30 mouse cellular contexts compared by ENCODE assay signal in genomic region chr1:51344160-51344559, GRCm38 (mm10). TPM values are rescaled to one million over a fixed set of nuclear protein-coding genes. Genes with fewer than 3 reads are reported as not detected.
A peak's percentile ranks its signal among the peaks of the same experiment; 100 is the strongest.
DNase-seq lines count a peak whose midpoint lies in the region; ATAC-seq and TF ChIP-seq lines count a peak whose summit lies in the region.
"Had no signal": no experiment of that assay in that cellular context is flagged by ENCODE, and none has a peak within 500 bp of the region (broad histone marks: within the 10 kb centered on the region; RNA-seq: fewer than 3 reads in every experiment).

No protein-coding gene starts in this region.

- WGBS in forebrain, embryonic 14.5 days, result 18% methylated on average over 3 of the region's 3 CpGs
- 20% methylated on average over 3 of the region's 3 CpGs for WGBS in forebrain, postnatal 0 days
- WGBS in midbrain, embryonic 12.5 days, result 63% methylated on average over 3 of the region's 3 CpGs
- 54% methylated on average over 3 of the region's 3 CpGs for WGBS in midbrain, embryonic 14.5 days

- H3K27me3 ChIP-seq in forebrain, embryonic 14.5 days (replicated peaks; ENCODE audit: control insufficient read depth, insufficient read depth, low read length), result no peaks in the 10 kb centered on the region
- no peaks in the 10 kb centered on the region for H3K27me3 ChIP-seq in forebrain, postnatal 0 days (ENCODE audit: insufficient read depth, low read length)
- no peaks in the 10 kb centered on the region for H3K27me3 ChIP-seq in midbrain, embryonic 12.5 days
- no peaks in the 10 kb centered on the region for H3K27me3 ChIP-seq in midbrain, embryonic 14.5 days (ENCODE audit: control insufficient read depth, insufficient read depth, low read length)
- H3K27me3 ChIP-seq: embryonic facial prominence, embryonic 15.5 days; kidney, embryonic 15.5 days; limb, embryonic 15.5 days; liver, embryonic 13.5 days; megakaryocyte, embryonic 14.5 days; neural tube, embryonic 12.5 days had no signal

- H3K4me3 ChIP-seq in forebrain, embryonic 14.5 days (ENCODE audit: low read depth, low read length), result no peak overlapping the region
- no peak overlapping the region for H3K4me3 ChIP-seq in forebrain, postnatal 0 days (ENCODE audit: low read depth, low read length)
- H3K4me3 ChIP-seq in midbrain, embryonic 12.5 days, result no peak overlapping the region
- no peak overlapping the region for H3K4me3 ChIP-seq in midbrain, embryonic 14.5 days (replicated peaks; ENCODE audit: low read depth, low read length)
- H3K4me3 ChIP-seq: embryonic facial prominence, embryonic 15.5 days; kidney, embryonic 15.5 days; limb, embryonic 10.5 days; limb, embryonic 15.5 days; liver, embryonic 13.5 days; megakaryocyte, embryonic 14.5 days; neural tube, embryonic 12.5 days had no signal

- no peak overlapping the region for H3K9ac ChIP-seq in forebrain, embryonic 14.5 days (ENCODE audit: low read length)
- no peak overlapping the region for H3K9ac ChIP-seq in forebrain, postnatal 0 days
- H3K9ac ChIP-seq in midbrain, embryonic 12.5 days (replicated peaks), result no peak overlapping the region
- H3K9ac ChIP-seq in midbrain, embryonic 14.5 days (replicated peaks; ENCODE audit: low read length), result no peak overlapping the region
- H3K9ac ChIP-seq: embryonic facial prominence, embryonic 15.5 days; hindbrain, embryonic 14.5 days; kidney, embryonic 15.5 days; limb, embryonic 15.5 days; liver, embryonic 13.5 days; neural tube, embryonic 12.5 days had no signal

- no peak for TF ChIP-seq CTCF in forebrain, postnatal 0 days (IDR thresholded peaks at IDR 0.05; ENCODE audit: low read depth)

- peaks cover 4% of the 10 kb centered on the region; the same call in 1 of the 2 replicates for H3K4me1 ChIP-seq in forebrain, embryonic 14.5 days (ENCODE audit: control insufficient read depth, insufficient read depth, low read length)
- no peaks in the 10 kb centered on the region for H3K4me1 ChIP-seq in forebrain, postnatal 0 days (ENCODE audit: insufficient read depth)
- no peaks in the 10 kb centered on the region for H3K4me1 ChIP-seq in midbrain, embryonic 12.5 days
- H3K4me1 ChIP-seq in midbrain, embryonic 14.5 days (ENCODE audit: control insufficient read depth, insufficient read depth, low read length), result 0 out of 2 replicates have a peak, but pooled peaks cover 5% of the 10 kb centered on the region
- H3K4me1 ChIP-seq: embryonic facial prominence, embryonic 15.5 days; kidney, embryonic 15.5 days; limb, embryonic 15.5 days; liver, embryonic 13.5 days; megakaryocyte, embryonic 14.5 days; neural tube, embryonic 12.5 days had no signal

- 0 out of 2 replicates have a peak, but pooled peaks have one; percentile 42 for ATAC-seq in forebrain, embryonic 14.5 days
- ATAC-seq in forebrain, postnatal 0 days, result no peak
- ATAC-seq in midbrain, embryonic 12.5 days (ENCODE audit: low FRiP score, low read depth), result 0 out of 2 replicates have a peak, but pooled peaks have one; percentile 49
- ATAC-seq in midbrain, embryonic 14.5 days (ENCODE audit: low FRiP score, low TSS enrichment), result no peak
- ATAC-seq: lung, postnatal 0 days; midbrain, embryonic 16.5 days had no signal

- H3K27ac ChIP-seq in forebrain, embryonic 14.5 days (ENCODE audit: low read depth, low read length), result no peak overlapping the region
- H3K27ac ChIP-seq in forebrain, postnatal 0 days (ENCODE audit: low read depth, low read length), result no peak overlapping the region
- no peak overlapping the region for H3K27ac ChIP-seq in midbrain, embryonic 12.5 days (replicated peaks)
- H3K27ac ChIP-seq in midbrain, embryonic 14.5 days (replicated peaks; ENCODE audit: low read depth, low read length), result no peak overlapping the region
- H3K27ac ChIP-seq: embryonic facial prominence, embryonic 15.5 days; hindbrain, embryonic 14.5 days; kidney, embryonic 15.5 days; limb, embryonic 10.5 days; limb, embryonic 15.5 days; liver, embryonic 13.5 days; neural tube, embryonic 12.5 days; stomach, postnatal 0 days had no signal

- no peaks in the 10 kb centered on the region for H3K9me3 ChIP-seq in forebrain, embryonic 14.5 days (replicated peaks; ENCODE audit: control insufficient read depth, low read length)
- no peaks in the 10 kb centered on the region for H3K9me3 ChIP-seq in forebrain, postnatal 0 days (ENCODE audit: low read length)
- no peaks in the 10 kb centered on the region for H3K9me3 ChIP-seq in midbrain, embryonic 12.5 days
- H3K9me3 ChIP-seq in midbrain, embryonic 14.5 days (ENCODE audit: control insufficient read depth, low read length), result no peaks in the 10 kb centered on the region
- H3K9me3 ChIP-seq: embryonic facial prominence, embryonic 15.5 days; kidney, embryonic 15.5 days; limb, embryonic 10.5 days; limb, embryonic 15.5 days; liver, embryonic 13.5 days; neural tube, embryonic 12.5 days had no signal

- DNase-seq in forebrain, embryonic 14.5 days (ENCODE audit: low spot score), result peak; percentile 56
- DNase-seq in forebrain, postnatal 0 days, result no peak
- DNase-seq in midbrain, embryonic 14.5 days, result no peak
- peak; percentile 58 for DNase-seq in MN1 (ENCODE audit: low spot score)
- peak; percentile 56 for DNase-seq in Muller cell, postnatal 12 days (ENCODE audit: inconsistent ontology term)
- DNase-seq in kidney, postnatal 4 days, result no peak
- DNase-seq: adrenal gland, adult 8-10 months; B cell, adult 2 months; cerebellum, adult 8-10 months; gastrocnemius, postnatal 14 days; heart, postnatal 36 days; kidney, adult 18-20 months; kidney, postnatal 25 days; liver, embryonic 13.5 days; lung, adult 18-20 months; lung, postnatal 4 days; thymus, adult 18-20 months; thymus, postnatal 25 days had no signal

- no peak overlapping the region for H3K4me2 ChIP-seq in forebrain, embryonic 14.5 days (ENCODE audit: low read length)
- H3K4me2 ChIP-seq in forebrain, postnatal 0 days (ENCODE audit: low read depth), result no peak overlapping the region
- no peak overlapping the region for H3K4me2 ChIP-seq in midbrain, embryonic 12.5 days (replicated peaks)
- H3K4me2 ChIP-seq in midbrain, embryonic 14.5 days (ENCODE audit: low read length), result no peak overlapping the region
- H3K4me2 ChIP-seq: embryonic facial prominence, embryonic 15.5 days; heart, embryonic 11.5 days; hindbrain, embryonic 14.5 days; kidney, embryonic 15.5 days; limb, embryonic 15.5 days; liver, embryonic 13.5 days; neural tube, embryonic 12.5 days had no signal

- H3K36me3 ChIP-seq in forebrain, embryonic 14.5 days (ENCODE audit: control insufficient read depth, insufficient read depth, low read length), result no peaks in the 10 kb centered on the region
- no peaks in the 10 kb centered on the region for H3K36me3 ChIP-seq in forebrain, postnatal 0 days (ENCODE audit: insufficient read depth)
- no peaks in the 10 kb centered on the region for H3K36me3 ChIP-seq in midbrain, embryonic 12.5 days
- no peaks in the 10 kb centered on the region for H3K36me3 ChIP-seq in midbrain, embryonic 14.5 days (ENCODE audit: control insufficient read depth, insufficient read depth, low read length)
- H3K36me3 ChIP-seq: embryonic facial prominence, embryonic 15.5 days; kidney, embryonic 15.5 days; limb, embryonic 10.5 days; limb, embryonic 15.5 days; liver, embryonic 13.5 days; neural tube, embryonic 12.5 days had no signal

RNA-seq across cellular contexts. Expression of gene Cavin2, which starts 55.2 kb away (rescaled TPM):
- 4.7 and 6.6 TPM in 2 replicates for polyA plus RNA-seq in forebrain, embryonic 14.5 days (2014; fragmentation: Nextera tagmentation; extraction: Ambion mirVana)
- total RNA-seq in forebrain, postnatal 0 days (2014; rRNA removed), result 8.2 and 11.2 TPM in 2 replicates
- polyA plus RNA-seq in forebrain, postnatal 0 days (2015; fragmentation: Nextera tagmentation; extraction: Ambion mirVana), result 6.4 and 7.1 TPM in 2 replicates
- 3.8 and 4.8 TPM in 2 replicates for polyA plus RNA-seq in midbrain, embryonic 12.5 days (2016; fragmentation: Nextera tagmentation; extraction: Ambion mirVana)
- polyA plus RNA-seq in midbrain, embryonic 14.5 days (2014; fragmentation: Nextera tagmentation; extraction: Ambion mirVana), result 1.1 and 4.6 TPM in 2 replicates

Comparison
In these comparisons a context has a peak if more than half of its experiments do, and no peak if none do; other contexts are left out.
1. ATAC-seq: peak in forebrain, embryonic 14.5 days (single experiment) and midbrain, embryonic 12.5 days (single experiment); none in forebrain, postnatal 0 days (single experiment) and midbrain, embryonic 14.5 days (single experiment).
2. DNase-seq: peak in forebrain, embryonic 14.5 days (single experiment), MN1 (single experiment) and Muller cell, postnatal 12 days (single experiment); none in forebrain, postnatal 0 days (single experiment), midbrain, embryonic 14.5 days (single experiment) and kidney, postnatal 4 days (0 of 2).